Mouse (Mus musculus): ENCODE data around the gene Htr2b. TPM values are rescaled to one million over a fixed set of nuclear protein-coding genes. Genes with fewer than 3 reads are reported as not detected.

Htr2b gene
- total and polyA plus RNA-seq, 3 experiments, result 0.47 TPM; not detected in 2

- no peak overlapping the region for H3K4me3 ChIP-seq (replicated peaks in 1 of 3; ENCODE audit: low read depth in 2 of 3, low read length in 2 of 3, poor library complexity in 1 of 3)
- peaks cover 31 to 70% of the 10 kb centered on the region in 2 experiments for H3K36me3 ChIP-seq (replicated peaks in 1 of 2; ENCODE audit: control insufficient read depth in 1 of 2, insufficient read depth in 1 of 2, low read length in 1 of 2)
- H3K9ac ChIP-seq (ENCODE audit: insufficient read depth, low read depth), result no peak overlapping the region
- no peaks in the 10 kb centered on the region; a peak in 1 of 4 replicates for H3K4me1 ChIP-seq (ENCODE audit: control insufficient read depth in 1 of 2, insufficient read depth in 2 of 2)
- in situ Hi-C loops (cut with MboI; ENCODE audit: low pct_ligation_motif_present, low pct_unique_long_range_greater_than_20kb, low sequenced_read_pairs) (no loop called here), dilution Hi-C loops (cut with MboI; ENCODE audit: extremely low pct_ligation_motif_present, extremely low pct_unique_long_range_greater_than_20kb, low sequenced_read_pairs) (no loop called here)
- TF ChIP-seq PAX5 (IDR thresholded peaks at IDR 0.05; ENCODE audit: low read length) (no peak), RCOR1 (conservative IDR thresholded peaks at IDR 0.05; ENCODE audit: low read depth, low read length) (no peak), RAD21 (IDR thresholded peaks at IDR 0.05; ENCODE audit: low read depth, low read length) (no peak), MAX (IDR thresholded peaks at IDR 0.05; ENCODE audit: low read length) (no peak), ETS1 (conservative IDR thresholded peaks at IDR 0.05; ENCODE audit: low read depth, low read length) (no peak), ZC3H11A (IDR thresholded peaks at IDR 0.05; ENCODE audit: low read depth, low read length) (no peak), MAZ (IDR thresholded peaks at IDR 0.05; ENCODE audit: low read depth, low read length) (no peak), MYC (IDR thresholded peaks at IDR 0.05; ENCODE audit: low read depth, low read length) (no peak)
- no peaks in the 10 kb centered on the region for H3K79me2 ChIP-seq (replicated peaks; ENCODE audit: control insufficient read depth, extremely low read depth, insufficient read depth, poor library complexity, severe bottlenecking)
- no peak for DNase-seq (ENCODE audit: extremely low read depth)
- no peak overlapping the region for H3K4me2 ChIP-seq (ENCODE audit: insufficient read depth, low read depth, poor library complexity, severe bottlenecking)
- H3K9me3 ChIP-seq (replicated peaks; ENCODE audit: low read length), result no peaks in the 10 kb centered on the region
- no peaks in the 10 kb centered on the region for H3K27me3 ChIP-seq (replicated peaks)
- no peak overlapping the region for H3K27ac ChIP-seq (ENCODE audit: insufficient read depth, low read depth)
Measured at GRCm38 (mm10) chr1:86114141-86114540, 2.4 kb upstream of the Htr2b start.

GRCm38 (mm10) chr1:86105054-86105453 is 6.7 kb downstream of the Htr2b start:
- Histone ChIP-seq H3K9me3 (replicated peaks; ENCODE audit: low read length) (no peaks in the 10 kb centered on the region), H3K36me3 (replicated peaks in 1 of 2; ENCODE audit: control insufficient read depth in 1 of 2, insufficient read depth in 1 of 2, low read length in 1 of 2) (peaks cover 8 to 57% of the 10 kb centered on the region in 2 experiments), H3K27me3 (replicated peaks) (no peaks in the 10 kb centered on the region), H3K4me1 (ENCODE audit: control insufficient read depth in 1 of 2, insufficient read depth in 2 of 2) (no peaks in the 10 kb centered on the region), H3K27ac (ENCODE audit: insufficient read depth, low read depth) (no peak overlapping the region), H3K4me3 (replicated peaks in 1 of 3; ENCODE audit: low read depth in 2 of 3, low read length in 2 of 3, poor library complexity in 1 of 3) (no peak overlapping the region), H3K9ac (ENCODE audit: insufficient read depth, low read depth) (no peak overlapping the region), H3K79me2 (replicated peaks; ENCODE audit: control insufficient read depth, extremely low read depth, insufficient read depth, poor library complexity, severe bottlenecking) (no peaks in the 10 kb centered on the region), H3K4me2 (ENCODE audit: insufficient read depth, low read depth, poor library complexity, severe bottlenecking) (no peak overlapping the region)
- no peak for DNase-seq (ENCODE audit: extremely low read depth)
- in situ Hi-C loops (cut with MboI; ENCODE audit: low pct_ligation_motif_present, low pct_unique_long_range_greater_than_20kb, low sequenced_read_pairs), result no loop called here
- dilution Hi-C loops (cut with MboI; ENCODE audit: extremely low pct_ligation_motif_present, extremely low pct_unique_long_range_greater_than_20kb, low sequenced_read_pairs), result no loop called here
- TF ChIP-seq CHD1 (IDR thresholded peaks at IDR 0.05; ENCODE audit: low read depth, low read length) (no peak), RAD21 (IDR thresholded peaks at IDR 0.05; ENCODE audit: low read depth, low read length) (no peak), MAZ (IDR thresholded peaks at IDR 0.05; ENCODE audit: low read depth, low read length) (no peak), NELFE (IDR thresholded peaks at IDR 0.05; ENCODE audit: low read depth, low read length) (no peak), NRF1 (IDR thresholded peaks at IDR 0.05; ENCODE audit: low read depth, low read length) (no peak), MEF2A (IDR thresholded peaks at IDR 0.05; ENCODE audit: borderline replicate concordance, low read depth, low read length) (no peak), ELF1 (IDR thresholded peaks at IDR 0.05; ENCODE audit: low read depth, low read length) (no peak), MYC (IDR thresholded peaks at IDR 0.05; ENCODE audit: low read depth, low read length) (no peak), UBTF (IDR thresholded peaks at IDR 0.05; ENCODE audit: low read depth, low read length) (no peak), MXI1 (IDR thresholded peaks at IDR 0.05; ENCODE audit: low read depth, low read length) (no peak), GABPA (IDR thresholded peaks at IDR 0.05; ENCODE audit: insufficient replicate concordance, low read depth, low read length) (no peak), TCF12 (IDR thresholded peaks at IDR 0.05; ENCODE audit: low read depth, low read length) (no peak), ZMIZ1 (IDR thresholded peaks at IDR 0.05; ENCODE audit: low read depth, low read length) (no peak), MAFK (IDR thresholded peaks at IDR 0.05; ENCODE audit: insufficient replicate concordance, low read length) (no peak), SIN3A (IDR thresholded peaks at IDR 0.05; ENCODE audit: low read length) (no peak), HCFC1 (IDR thresholded peaks at IDR 0.05; ENCODE audit: low read depth, low read length) (no peak)
